Mouse (Mus musculus) bone marrow macrophage, adult 2 months (primary cell): ENCODE measurements around the gene Dll4.

Experiments used
- CTCF ChIP-seq: IDR thresholded peaks from 2 replicates; pipeline ENCODE4 v1.5.1; 2012; ENCODE audit warnings: low read depth, mild to moderate bottlenecking, low read length, moderate library complexity
- POLR2A ChIP-seq: IDR thresholded peaks from 2 replicates; pipeline ENCODE4 v1.6.1; 2012; ENCODE audit warnings: mild to moderate bottlenecking, low read depth, low read length, borderline replicate concordance

DNA sequence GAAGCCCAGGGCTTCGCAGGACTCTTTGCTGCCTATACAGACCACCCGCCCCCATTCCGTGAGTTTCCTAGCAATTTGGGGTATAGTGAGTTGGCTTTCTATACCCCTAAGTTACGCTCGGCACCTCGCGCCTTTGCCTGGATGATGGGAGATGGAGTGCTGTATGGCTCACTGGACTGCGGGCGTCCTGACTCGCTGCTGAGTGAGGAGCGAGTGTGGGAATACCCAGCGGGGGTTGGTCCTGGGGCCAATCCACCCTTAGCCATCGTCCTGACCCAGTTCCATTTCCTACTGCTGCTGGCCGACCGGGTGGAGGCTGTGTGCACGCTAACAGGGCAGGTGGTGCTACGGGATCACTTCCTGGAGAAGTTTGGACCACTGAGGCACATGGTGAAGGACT is 32.3 kb upstream of the Dll4 start:
- TF ChIP-seq CTCF, result no peak
- TF ChIP-seq POLR2A, result no peak
